Mouse (Mus musculus) C2C12 (cell line): Measurements from ENCODE around the gene Psmb8.

Source experiments
- CTCF ChIP-seq: IDR thresholded peaks from one replicate; pipeline ENCODE4 v1.5.1; 2011; ENCODE audit not compliant: control insufficient read depth, insufficient read depth, insufficient read length
- MAX ChIP-seq: IDR thresholded peaks from one replicate; pipeline ENCODE4 v1.6.1; 2011; ENCODE audit warnings: mild to moderate bottlenecking, control low read depth

DNA sequence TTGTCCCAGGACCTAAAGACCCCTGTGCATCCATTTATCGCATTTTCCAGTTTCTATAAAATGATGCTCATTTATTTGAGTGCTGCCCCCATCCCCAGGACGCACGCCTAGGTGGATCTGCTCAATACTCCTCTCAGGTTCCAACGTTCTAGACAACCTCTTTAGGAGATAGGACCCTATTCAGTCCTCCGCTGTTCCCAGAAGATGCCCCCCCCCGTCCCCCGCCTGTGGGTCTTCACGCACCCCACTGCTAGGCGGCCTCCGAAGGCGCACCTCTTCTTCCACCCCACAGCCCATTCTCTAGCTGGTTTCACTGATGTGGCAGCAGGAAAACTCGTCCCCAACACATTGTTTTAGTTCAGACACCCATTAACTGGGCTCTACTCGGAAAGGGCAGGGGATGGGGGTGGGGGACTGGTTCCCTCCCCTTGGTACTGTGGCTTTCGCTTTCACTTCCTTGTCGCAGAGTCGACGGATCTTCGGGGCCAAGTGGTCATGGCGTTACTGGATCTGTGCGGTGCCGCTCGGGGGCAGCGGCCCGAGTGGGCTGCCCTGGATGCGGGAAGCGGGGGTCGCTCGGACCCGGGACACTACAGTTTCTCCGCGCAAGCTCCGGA lies 491 bp downstream of the Psmb8 start:
- TF ChIP-seq MAX (no peak), CTCF (no peak)
